Mouse (Mus musculus) hindbrain, embryonic 16.5 days (tissue): ENCODE measurements around the gene Mpdu1. TPM values are rescaled to one million over a fixed set of nuclear protein-coding genes. Genes with fewer than 3 reads are reported as not detected.
"Not testable (repeated sequence)": the region's sequence is repeated elsewhere in the genome, so short reads cannot be mapped to it uniquely, and the experiment has no call there.

Source experiments
- ATAC-seq: fragments of 200-750 bp; cut with Nextera tagmentation; 2 replicates; pipeline ENCODE4 v1.8.0; 2017; ENCODE audit warnings: moderate TSS enrichment, moderate library complexity
- H3K27ac ChIP-seq: fragments of 300-500 bp; sonication (generic); 2 replicates; pipeline ENCODE4 v1.5.1; 2014; ENCODE audit warnings: low read depth, mild to moderate bottlenecking, control low read depth, low read length, moderate library complexity
- H3K27me3 ChIP-seq: fragments of 300-500 bp; sonication (generic); replicated peaks from 2 replicates; pipeline ENCODE4 v1.6.1; 2014; ENCODE audit warnings: low read length; ENCODE audit not compliant: control insufficient read depth, insufficient read depth
- H3K36me3 ChIP-seq: fragments of 300-500 bp; sonication (generic); 2 replicates; pipeline ENCODE4 v1.6.1; 2014; ENCODE audit warnings: mild to moderate bottlenecking, low read length, moderate library complexity, mixed read lengths; ENCODE audit not compliant: control insufficient read depth, insufficient read depth
- H3K4me1 ChIP-seq: fragments of 300-500 bp; sonication (generic); 2 replicates; pipeline ENCODE4 v1.6.1; 2014; ENCODE audit warnings: low read depth, low read length; ENCODE audit not compliant: control insufficient read depth, insufficient read depth
- H3K4me2 ChIP-seq: fragments of 300-500 bp; sonication (generic); 2 replicates; pipeline ENCODE4 v1.6.1; 2014; ENCODE audit warnings: mild to moderate bottlenecking, low read length, control low read depth, moderate library complexity
- H3K4me3 ChIP-seq: fragments of 300-500 bp; sonication (generic); 2 replicates; pipeline ENCODE4 v1.5.1; 2014; ENCODE audit warnings: mild to moderate bottlenecking, low read length, control low read depth, moderate library complexity
- H3K9ac ChIP-seq: fragments of 300-500 bp; sonication (generic); 2 replicates; pipeline ENCODE4 v1.6.1; 2014; ENCODE audit warnings: low read depth, mild to moderate bottlenecking, control low read depth, low read length, moderate library complexity
- H3K9me3 ChIP-seq: fragments of 300-500 bp; sonication (generic); 2 replicates; pipeline ENCODE4 v1.6.1; 2014; ENCODE audit warnings: mild to moderate bottlenecking, low read length, moderate library complexity; ENCODE audit not compliant: control insufficient read depth
- WGBS: fragments of 180-500 bp; shearing (Covaris S2); extraction: QIAGEN DNeasy Blood & Tissue Kit; methylation state at CpG from one replicate; pipeline ENCODE4 v1.1.7; 2014; 5-methylcytosine and 5-hydroxymethylcytosine counted together
- polyA plus RNA-seq: library from polyadenylated mRNA; unstranded; fragments of >200 nt; fragmentation: Nextera tagmentation; extraction: Ambion mirVana; gene quantifications from 2 replicates; pipeline ENCODE4 v1.2.1, GENCODE M21; 2015

The Mpdu1 gene
- polyA plus RNA-seq, 1 experiment from 2014 or later = 112 TPM

GRCm38 (mm10) chr11:69633128-69633866 lies 29.1 kb downstream of the Mpdu1 start:
- peak; percentile 32 for ATAC-seq
- peak overlapping the region; percentile 84 for H3K4me2 ChIP-seq
- H3K27ac ChIP-seq = peak overlapping the region; percentile 90
- peaks cover 25% of the 10 kb centered on the region for H3K4me1 ChIP-seq
- peak overlapping the region; percentile 88 for H3K4me3 ChIP-seq
- H3K27me3 ChIP-seq = no peaks in the 10 kb centered on the region
- no peaks in the 10 kb centered on the region for H3K36me3 ChIP-seq
- peak overlapping the region; percentile 86 for H3K9ac ChIP-seq
- no peaks in the 10 kb centered on the region for H3K9me3 ChIP-seq
- under 1% methylated on average over 33 of the region's 50 CpGs for WGBS

- H3K27me3 ChIP-seq = no peaks in the 10 kb centered on the region
- H3K36me3 ChIP-seq = no peaks in the 10 kb centered on the region
- peak within 1 kb of the TSS; percentile 84 for H3K4me2 ChIP-seq
- H3K27ac ChIP-seq = peak within 1 kb of the TSS; percentile 90
- peak within 1 kb of the TSS; percentile 88 for H3K4me3 ChIP-seq
- H3K9ac ChIP-seq = peak within 1 kb of the TSS; percentile 86
- 0% methylated on average over 34 of the region's 56 CpGs for WGBS
- peak; percentile 99 for ATAC-seq
- H3K4me1 ChIP-seq = peaks cover 25% of the 10 kb centered on the region
- H3K9me3 ChIP-seq = no peaks in the 10 kb centered on the region
These were observed 30.0 kb downstream of the Mpdu1 start, which contains the start of gene Fxr2 for GRCm38 (mm10) chr11:69632284-69633089. Fxr2 (plus strand) TSS chr11:69632990.

GRCm38 (mm10) chr11:69629802-69630201 lies 32.6 kb downstream of the Mpdu1 start:
- Histone ChIP-seq H3K27me3 (no peaks in the 10 kb centered on the region), H3K4me1 (peaks cover 15% of the 10 kb centered on the region), H3K9ac (no peak overlapping the region), H3K36me3 (no peaks in the 10 kb centered on the region), H3K4me3 (no peak overlapping the region), H3K27ac (no peak overlapping the region), H3K4me2 (no peak overlapping the region), H3K9me3 (no peaks in the 10 kb centered on the region)
- WGBS = 52% methylated on average over 1 of the region's 1 CpGs
- no peak for ATAC-seq

GRCm38 (mm10) chr11:69628286-69628685 lies 34.2 kb downstream of the Mpdu1 start:
- H3K27me3 ChIP-seq = no peaks in the 10 kb centered on the region
- peaks cover 3% of the 10 kb centered on the region; the same call in 1 of the 2 replicates for H3K4me1 ChIP-seq
- no peaks in the 10 kb centered on the region for H3K36me3 ChIP-seq
- H3K27ac ChIP-seq = no peak overlapping the region
- ATAC-seq = no peak
- H3K9me3 ChIP-seq = no peaks in the 10 kb centered on the region
- H3K4me3 ChIP-seq = no peak overlapping the region
- H3K9ac ChIP-seq = no peak overlapping the region
- WGBS = 38% methylated on average over 6 of the region's 6 CpGs
- no peak overlapping the region for H3K4me2 ChIP-seq

GRCm38 (mm10) chr11:69624339-69624738 lies 38.1 kb downstream of the Mpdu1 start:
- not testable (repeated sequence) for H3K4me3 ChIP-seq, H3K27ac ChIP-seq, H3K9me3 ChIP-seq, H3K27me3 ChIP-seq, H3K4me2 ChIP-seq, H3K36me3 ChIP-seq, H3K4me1 ChIP-seq, H3K9ac ChIP-seq, ATAC-seq
- 93% methylated on average over 2 of the region's 2 CpGs for WGBS

- H3K27ac ChIP-seq = no peak overlapping the region
- no peaks in the 10 kb centered on the region for H3K27me3 ChIP-seq
- no peak overlapping the region; the same call in 1 of the 2 replicates for H3K9ac ChIP-seq
- WGBS = 62% methylated on average over 4 of the region's 4 CpGs
- H3K4me3 ChIP-seq = no peak overlapping the region; the same call in 1 of the 2 replicates
- no peak for ATAC-seq
- H3K9me3 ChIP-seq = no peaks in the 10 kb centered on the region
- peaks cover 9% of the 10 kb centered on the region for H3K4me1 ChIP-seq
- H3K36me3 ChIP-seq = no peaks in the 10 kb centered on the region
- H3K4me2 ChIP-seq = peak overlapping the region; percentile 83
These were observed 39.4 kb downstream of the Mpdu1 start for GRCm38 (mm10) chr11:69623006-69623405.

- Histone ChIP-seq H3K36me3 (no peaks in the 10 kb centered on the region), H3K27me3 (no peaks in the 10 kb centered on the region), H3K4me2 (peak overlapping the region; percentile 83), H3K4me3 (peak overlapping the region; percentile 59), H3K4me1 (peaks cover 9% of the 10 kb centered on the region), H3K9me3 (no peaks in the 10 kb centered on the region), H3K27ac (peak overlapping the region; percentile 81), H3K9ac (peak overlapping the region; percentile 80)
- WGBS = 34% methylated on average over 6 of the region's 6 CpGs
- peak; percentile 32 for ATAC-seq
These were observed 40.0 kb downstream of the Mpdu1 start for GRCm38 (mm10) chr11:69622406-69622805.

- Histone ChIP-seq H3K27ac (peak within 1 kb of the TSS; percentile 81), H3K4me1 (peaks cover 9% of the 10 kb centered on the region), H3K27me3 (no peaks in the 10 kb centered on the region), H3K9ac (peak within 1 kb of the TSS; percentile 80), H3K4me3 (peak within 1 kb of the TSS; percentile 59), H3K36me3 (no peaks in the 10 kb centered on the region), H3K9me3 (no peaks in the 10 kb centered on the region), H3K4me2 (peak within 1 kb of the TSS; percentile 83)
- 0% methylated on average over 20 of the region's 20 CpGs for WGBS
- peak; percentile 92 for ATAC-seq
These were observed 40.7 kb downstream of the Mpdu1 start, which contains the start of gene Sat2 for GRCm38 (mm10) chr11:69621571-69622268. Sat2 (plus strand) TSS chr11:69622024.
